In genomic region chr10:70244921-70245558, GRCm38 (mm10) we compare ENCODE assay signal across 8 mouse cellular contexts. TPM values are rescaled to one million over a fixed set of nuclear protein-coding genes. Genes with fewer than 3 reads are reported as not detected.
A peak's percentile ranks its signal among the peaks of the same experiment; 100 is the strongest.
DNase-seq lines count a peak whose midpoint lies in the region; ATAC-seq and TF ChIP-seq lines count a peak whose summit lies in the region.

Slc16a9 (plus strand) TSS chr10:70245100.

- no peaks in the 10 kb centered on the region for H3K36me3 ChIP-seq in forebrain, embryonic 13.5 days (ENCODE audit: poor library complexity, severe bottlenecking)
- no peaks in the 10 kb centered on the region for H3K36me3 ChIP-seq in lung, postnatal 0 days (ENCODE audit: insufficient read depth, low read length)

- peak within 1 kb of the TSS; percentile 66 for H3K4me3 ChIP-seq in forebrain, embryonic 13.5 days
- H3K4me3 ChIP-seq in layer of hippocampus, adult 2 months = peak within 1 kb of the TSS; percentile 61
- peak within 1 kb of the TSS; percentile 67 for H3K4me3 ChIP-seq in lung, postnatal 0 days (ENCODE audit: low read depth, low read length)

- peak within 1 kb of the TSS; percentile 97 for H3K4me2 ChIP-seq in forebrain, embryonic 13.5 days
- H3K4me2 ChIP-seq in lung, postnatal 0 days (replicated peaks; ENCODE audit: low read depth, low read length) = peak within 1 kb of the TSS; percentile 93

- H3K27me3 ChIP-seq in forebrain, embryonic 13.5 days = peaks cover 48% of the 10 kb centered on the region
- no peaks in the 10 kb centered on the region for H3K27me3 ChIP-seq in lung, postnatal 0 days (replicated peaks; ENCODE audit: insufficient read depth, low read length)

- peak; percentile 61 for DNase-seq in R1 (ENCODE audit: low read depth, low spot score)
- peak; percentile 38 for DNase-seq in cerebellum, adult 11 months
- DNase-seq in heart, postnatal 25 days (ENCODE audit: low spot score) = peak; percentile 35
- DNase-seq in layer of hippocampus, adult 2 months (ENCODE audit: low spot score in 2 of 2) = peak in 1 of 2 experiments; percentile 27
- DNase-seq in lung, postnatal 0 days (ENCODE audit: low spot score) = peak; percentile 83
- DNase-seq in ovary, postnatal 10 days (ENCODE audit: low spot score) = peak; percentile 21

- under 1% methylated on average over 54 of the region's 54 CpGs for WGBS in forebrain, embryonic 13.5 days
- under 1% methylated on average over 42 of the region's 54 CpGs for WGBS in lung, postnatal 0 days

- no peak for TF ChIP-seq EP300 in lung, postnatal 0 days (IDR thresholded peaks at IDR 0.05)

- ATAC-seq in forebrain, embryonic 13.5 days = peak; percentile 94
- ATAC-seq in lung, postnatal 0 days = peak; percentile 90
- no peak for ATAC-seq in inflammation-experienced regulatory T-cells, adult 6 months

- intact Hi-C loops in heart, postnatal 25 days (cut with DNase I) = loop anchor here (5.0 kb wide), 2 partner anchors 48 to 52 kb away; no protein-coding TSS in a partner anchor

- H3K9ac ChIP-seq in forebrain, embryonic 13.5 days = peak within 1 kb of the TSS; percentile 68
- H3K9ac ChIP-seq in lung, postnatal 0 days (replicated peaks; ENCODE audit: low read depth) = peak within 1 kb of the TSS; percentile 63

- TF ChIP-seq CTCF in layer of hippocampus, adult 2 months (conservative IDR thresholded peaks at IDR 0.05) = peak; percentile 59
- TF ChIP-seq CTCF in lung, postnatal 0 days (IDR thresholded peaks at IDR 0.05) = peak; percentile 69

- peaks cover 13% of the 10 kb centered on the region for H3K4me1 ChIP-seq in forebrain, embryonic 13.5 days
- peaks cover 9% of the 10 kb centered on the region; the same call in 1 of the 2 replicates for H3K4me1 ChIP-seq in lung, postnatal 0 days (ENCODE audit: insufficient read depth, low read depth, low read length)

- no peak within 1 kb of the TSS for H3K27ac ChIP-seq in forebrain, embryonic 13.5 days
- H3K27ac ChIP-seq in layer of hippocampus, adult 2 months = peak within 1 kb of the TSS; percentile 71
- H3K27ac ChIP-seq in lung, postnatal 0 days (ENCODE audit: low read length) = peak within 1 kb of the TSS; percentile 64

- H3K9me3 ChIP-seq in forebrain, embryonic 13.5 days (replicated peaks) = no peaks in the 10 kb centered on the region
- no peaks in the 10 kb centered on the region for H3K9me3 ChIP-seq in lung, postnatal 0 days (ENCODE audit: low read length)

RNA-seq across cellular contexts. Expression of gene Slc16a9, which starts in this region (rescaled TPM):
- polyA plus RNA-seq in forebrain, embryonic 13.5 days (2015; fragmentation: Nextera tagmentation; extraction: Ambion mirVana) = 0.30 and 0.45 TPM in 2 replicates
- total RNA-seq in heart, postnatal 25 days (2021) = 1 to 10 TPM; 3.3 to 3.6 TPM
- 1 to 10 TPM; 1.8 to 3.1 TPM for total RNA-seq in layer of hippocampus, adult 2 months (2021)
- 24.8 and 25.4 TPM in 2 replicates for polyA plus RNA-seq in lung, postnatal 0 days (2015; fragmentation: Nextera tagmentation; extraction: Ambion mirVana)
- not detected for polyA plus RNA-seq in inflammation-experienced regulatory T-cells, adult 6 months (2017; shearing (Covaris generic))

Comparison
In these comparisons a context has a peak if more than half of its experiments do, and no peak if none do; other contexts are left out.
1. RNA of gene Slc16a9 (polyA plus RNA-seq): 24.8 to 25.4 TPM in lung, postnatal 0 days; 0.30 to 0.45 TPM in forebrain, embryonic 13.5 days and not detected in inflammation-experienced regulatory T-cells, adult 6 months; every median in the first group is over 10 times any median in the second.
2. Peak in ATAC-seq, H3K4me3 ChIP-seq, H3K9ac ChIP-seq and H3K4me2 ChIP-seq in forebrain, embryonic 13.5 days; RNA of the gene not detected or under 1 TPM.
3. Peak in every context shown above with its lines, with median percentiles within 50 percentile points of each other: H3K4me3 ChIP-seq.